In the genomic region with DNA sequence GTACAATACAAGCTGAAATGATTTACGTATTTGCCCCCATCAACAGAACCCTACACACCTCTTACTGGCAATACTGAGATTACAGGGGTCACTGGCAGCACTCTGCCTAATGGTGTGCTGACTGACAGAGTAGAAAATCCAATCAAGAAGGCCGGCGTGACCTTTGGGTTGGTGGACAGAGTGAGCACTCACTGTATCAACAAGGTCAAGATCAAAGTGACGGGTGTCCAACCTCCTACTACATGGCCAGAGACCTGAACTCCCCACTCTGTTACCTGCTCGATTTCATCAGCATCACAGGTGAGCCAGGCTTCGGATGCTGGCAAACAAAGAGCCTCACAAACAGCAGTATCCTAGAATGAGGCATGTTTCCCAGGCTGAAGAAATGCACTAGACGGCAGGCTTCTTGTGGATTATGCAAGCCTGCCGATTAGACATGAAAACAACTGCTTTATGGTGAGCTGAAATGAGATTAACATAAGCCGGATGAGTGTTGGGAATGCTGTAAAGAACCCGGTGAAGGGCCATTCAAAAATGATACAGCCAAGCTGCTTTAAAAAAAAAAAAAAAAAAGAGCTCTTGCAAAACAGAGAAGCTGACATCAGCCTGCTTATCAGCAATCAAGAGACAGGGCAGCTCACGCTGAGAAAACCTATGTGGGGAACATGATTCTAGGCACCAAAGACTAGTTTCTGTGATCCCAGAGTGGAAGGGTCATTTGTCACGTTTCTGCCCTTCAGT, we compare ENCODE assay signal across 10 mouse cellular contexts.
DNase-seq lines count a peak whose midpoint lies in the region; ATAC-seq and TF ChIP-seq lines count a peak whose summit lies in the region.
"Had no signal": no experiment of that assay in that cellular context is flagged by ENCODE, and none has a peak within 500 bp of the region (broad histone marks: within the 10 kb centered on the region; RNA-seq: fewer than 3 reads in every experiment).

No protein-coding gene starts in this region.

- intact Hi-C loops in left cerebral cortex, postnatal 36 days (cut with DNase I): no loop called here

- WGBS in liver, embryonic 16.5 days (ENCODE audit: insufficient replicate concordance): 48% methylated on average over 12 of the region's 12 CpGs
- WGBS in cerebellum, adult 2 months: 64% methylated on average over 12 of the region's 12 CpGs

- H3K27ac ChIP-seq in embryonic fibroblast, embryonic 13.5 days (ENCODE audit: insufficient read depth, low read length): peak overlapping the region; percentile 62
- H3K27ac ChIP-seq in liver, embryonic 16.5 days (ENCODE audit: low read length): no peak overlapping the region
- no peak overlapping the region for H3K27ac ChIP-seq in cerebellum, adult 2 months (ENCODE audit: insufficient read depth, low read length)
- H3K27ac ChIP-seq: macrophage; stomach, embryonic 15.5 days had no signal

- DNase-seq in adrenal gland, adult (ENCODE audit: inconsistent age in 2 of 2, low spot score in 1 of 2): peak; percentile 62 to 81
- no peak for DNase-seq in adrenal gland, postnatal 10 days
- peak; percentile 63 for DNase-seq in 3T3-L1 (ENCODE audit: low read depth, low spot score)
- no peak for DNase-seq in cerebellum, adult 2 months
- DNase-seq in left cerebral cortex, postnatal 36 days (ENCODE audit: low spot score in 2 of 2): no peak
- no peak for DNase-seq in right cerebral cortex, postnatal 25 days

- H3K4me2 ChIP-seq in liver, embryonic 16.5 days (ENCODE audit: low read depth, low read length): no peak overlapping the region
- H3K4me2 ChIP-seq: stomach, embryonic 15.5 days had no signal

- ATAC-seq in liver, embryonic 16.5 days (ENCODE audit: low read depth): peak; percentile 78

- H3K9me3 ChIP-seq in liver, embryonic 16.5 days (replicated peaks; ENCODE audit: control insufficient read depth, low read length): no peaks in the 10 kb centered on the region
- H3K9me3 ChIP-seq: stomach, embryonic 15.5 days had no signal

- no peak for TF ChIP-seq CTCF in embryonic fibroblast, embryonic 13.5 days (IDR thresholded peaks at IDR 0.05; ENCODE audit: borderline replicate concordance, insufficient read depth, low read length)
- no peak for TF ChIP-seq CTCF in cerebellum, adult 2 months (IDR thresholded peaks at IDR 0.05; ENCODE audit: borderline replicate concordance, insufficient read depth, low read depth, low read length)

- H3K4me1 ChIP-seq in embryonic fibroblast, embryonic 13.5 days (ENCODE audit: control insufficient read depth, insufficient read depth, low read length): peaks cover 16% of the 10 kb centered on the region
- no peaks in the 10 kb centered on the region; the same call in 1 of the 2 replicates for H3K4me1 ChIP-seq in liver, embryonic 16.5 days (ENCODE audit: control insufficient read depth, low read depth, low read length)
- no peaks in the 10 kb centered on the region for H3K4me1 ChIP-seq in cerebellum, adult 2 months (ENCODE audit: control insufficient read depth, insufficient read depth, low read length)
- H3K4me1 ChIP-seq: stomach, embryonic 15.5 days had no signal

- no peak overlapping the region for H3K9ac ChIP-seq in liver, embryonic 16.5 days (ENCODE audit: low read depth, low read length)
- H3K9ac ChIP-seq: stomach, embryonic 15.5 days had no signal

- H3K27me3 ChIP-seq in liver, embryonic 16.5 days (ENCODE audit: control insufficient read depth, insufficient read depth, low read depth, low read length): no peaks in the 10 kb centered on the region
- H3K27me3 ChIP-seq in cerebellum, adult 2 months (ENCODE audit: control insufficient read depth, insufficient read depth, low read length): no peaks in the 10 kb centered on the region
- H3K27me3 ChIP-seq: stomach, embryonic 15.5 days had no signal

- no peaks in the 10 kb centered on the region for H3K36me3 ChIP-seq in liver, embryonic 16.5 days (ENCODE audit: control insufficient read depth, insufficient read depth)
- H3K36me3 ChIP-seq: stomach, embryonic 15.5 days had no signal

- TF ChIP-seq POLR2A in embryonic fibroblast, embryonic 13.5 days (IDR thresholded peaks at IDR 0.05; ENCODE audit: low read depth, low read length): no peak
- TF ChIP-seq POLR2A in cerebellum, adult 2 months (IDR thresholded peaks at IDR 0.05; ENCODE audit: borderline replicate concordance, insufficient read depth, low read length): no peak

- no peak overlapping the region for H3K4me3 ChIP-seq in embryonic fibroblast, embryonic 13.5 days (ENCODE audit: insufficient read depth, low read length)
- H3K4me3 ChIP-seq in liver, embryonic 16.5 days (ENCODE audit: low read depth, low read length): no peak overlapping the region
- H3K4me3 ChIP-seq in cerebellum, adult 2 months (replicated peaks; ENCODE audit: insufficient read depth, low read depth, low read length): no peak overlapping the region
- H3K4me3 ChIP-seq: stomach, embryonic 15.5 days had no signal

Comparison
In these comparisons a context has a peak if more than half of its experiments do, and no peak if none do; other contexts are left out.
1. DNase-seq: peak in adrenal gland, adult (2 of 2) and 3T3-L1 (single experiment); none in adrenal gland, postnatal 10 days (single experiment), cerebellum, adult 2 months (0 of 2), left cerebral cortex, postnatal 36 days (0 of 2) and right cerebral cortex, postnatal 25 days (single experiment).